Mouse (Mus musculus) midbrain, postnatal 0 days (tissue): ENCODE results near the gene Syce3. TPM values are rescaled to one million over a fixed set of nuclear protein-coding genes. Genes with fewer than 3 reads are reported as not detected.

Experiments used
- ATAC-seq: fragments of 200-750 bp; cut with Nextera tagmentation; 2 replicates; pipeline ENCODE4 v1.8.0; 2017; ENCODE audit warnings: moderate number of reproducible peaks, mild to moderate bottlenecking, moderate TSS enrichment, moderate library complexity; ENCODE audit not compliant: low FRiP score
- DNase-seq: peaks from one replicate; pipeline ENCODE4 v3.0.0-alpha.2; 2015; ENCODE audit warnings: low spot score
- H3K27ac ChIP-seq: fragments of 300-500 bp; sonication (generic); 2 replicates; pipeline ENCODE4 v1.5.1; 2014; ENCODE audit warnings: low read depth, mild to moderate bottlenecking, low read length, mixed read lengths
- H3K27me3 ChIP-seq: fragments of 300-500 bp; sonication (generic); 2 replicates; pipeline ENCODE4 v1.6.1; 2014; ENCODE audit warnings: low read length, control low read depth, mixed read lengths; ENCODE audit not compliant: insufficient read depth
- H3K36me3 ChIP-seq: fragments of 300-500 bp; sonication (generic); 2 replicates; pipeline ENCODE4 v1.6.1; 2014; ENCODE audit warnings: low read length, control low read depth, mixed read lengths; ENCODE audit not compliant: insufficient read depth
- H3K4me1 ChIP-seq: fragments of 300-500 bp; sonication (generic); 2 replicates; pipeline ENCODE4 v1.6.1; 2014; ENCODE audit warnings: mild to moderate bottlenecking, control low read depth, antibody characterized with exemption, low read length, mixed read lengths; ENCODE audit not compliant: insufficient read depth
- H3K4me2 ChIP-seq: fragments of 300-500 bp; sonication (generic); 2 replicates; pipeline ENCODE4 v1.6.1; 2014; ENCODE audit warnings: low read depth, mild to moderate bottlenecking, low read length, mixed read lengths; ENCODE audit not compliant: poor library complexity, severe bottlenecking
- H3K4me3 ChIP-seq: fragments of 300-500 bp; sonication (generic); 2 replicates; pipeline ENCODE4 v1.5.1; 2014; ENCODE audit warnings: low read depth, mild to moderate bottlenecking, low read length, moderate library complexity
- H3K9ac ChIP-seq: fragments of 300-500 bp; sonication (generic); replicated peaks from 2 replicates; pipeline ENCODE4 v1.6.1; 2014; ENCODE audit warnings: mild to moderate bottlenecking, low read length, moderate library complexity, mixed read lengths; ENCODE audit not compliant: poor library complexity, severe bottlenecking
- H3K9me3 ChIP-seq: fragments of 300-500 bp; sonication (generic); 2 replicates; pipeline ENCODE4 v1.6.1; 2016; ENCODE audit warnings: low read length, control low read depth
- CTCF ChIP-seq: IDR thresholded peaks from 2 replicates; pipeline ENCODE4 v1.5.1; 2016; ENCODE audit warnings: antibody characterized with exemption, mild to moderate bottlenecking
- WGBS: fragments of 180-500 bp; shearing (Covaris S2); extraction: QIAGEN DNeasy Blood & Tissue Kit; methylation state at CpG from one replicate; pipeline ENCODE4 v1.1.7; 2014; 5-methylcytosine and 5-hydroxymethylcytosine counted together
- polyA plus RNA-seq: library from polyadenylated mRNA; unstranded; fragments of >200 nt; fragmentation: Nextera tagmentation; extraction: Ambion mirVana; gene quantifications from 2 replicates; pipeline ENCODE4 v1.2.1, GENCODE M21; 2015
- total RNA-seq: library from RNA; depleted of rRNA; stranded (reverse); fragments of >200 nt; gene quantifications from 2 replicates; pipeline ENCODE4 v1.2.3, GENCODE M21; 2014

The Syce3 gene
- total and polyA plus RNA-seq, 2 experiments from 2014 or later: not detected

DNA sequence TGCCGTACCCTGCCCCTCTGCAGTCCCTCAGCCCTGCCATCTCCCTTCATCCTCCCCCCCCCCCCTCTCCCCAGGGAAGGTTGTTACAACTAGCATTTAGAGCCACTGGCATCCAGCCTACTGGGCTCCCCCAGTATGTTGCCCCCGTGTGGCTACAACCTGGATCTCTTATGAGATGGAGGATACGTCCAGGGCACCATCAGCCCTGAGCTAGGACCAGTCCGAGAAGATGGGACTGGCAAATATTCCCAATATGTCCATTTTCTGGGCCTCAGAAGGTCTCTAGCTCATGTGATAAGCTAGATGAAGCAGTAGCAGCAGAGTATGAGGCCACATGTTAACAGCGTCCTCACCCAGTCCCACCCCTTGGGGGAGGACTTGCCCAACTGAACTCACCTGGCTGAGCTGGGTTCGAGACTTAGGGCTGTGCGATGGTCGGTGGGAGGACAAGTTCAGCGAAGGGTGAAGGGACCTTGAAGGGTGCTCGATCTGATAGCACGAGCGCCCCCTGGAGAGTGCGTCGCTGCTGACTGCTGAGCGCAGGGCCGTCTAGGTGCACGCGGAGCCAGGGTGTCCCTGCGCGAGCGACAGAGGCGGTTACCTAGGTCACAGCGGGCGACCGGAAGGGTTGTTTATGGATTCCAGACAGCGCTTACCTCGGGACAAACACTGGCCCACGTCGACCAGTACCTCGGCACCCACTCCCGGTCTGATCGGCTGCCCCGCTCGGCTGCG is 37.1 kb downstream of the Syce3 start:
- H3K36me3 ChIP-seq: peaks cover 38% of the 10 kb centered on the region
- peak overlapping the region; percentile 84 for H3K4me2 ChIP-seq
- H3K9me3 ChIP-seq: no peaks in the 10 kb centered on the region
- peak; percentile 77 for DNase-seq
- peak overlapping the region; percentile 88 for H3K27ac ChIP-seq
- H3K4me3 ChIP-seq: peak overlapping the region; percentile 72
- H3K4me1 ChIP-seq: peaks cover 6% of the 10 kb centered on the region; the same call in 1 of the 2 replicates
- TF ChIP-seq CTCF: peak; percentile 68
- peaks cover 19% of the 10 kb centered on the region for H3K27me3 ChIP-seq
- 2% methylated on average over 35 of the region's 35 CpGs for WGBS
- peak overlapping the region; percentile 78 for H3K9ac ChIP-seq
- peak; percentile 80 for ATAC-seq

DNA sequence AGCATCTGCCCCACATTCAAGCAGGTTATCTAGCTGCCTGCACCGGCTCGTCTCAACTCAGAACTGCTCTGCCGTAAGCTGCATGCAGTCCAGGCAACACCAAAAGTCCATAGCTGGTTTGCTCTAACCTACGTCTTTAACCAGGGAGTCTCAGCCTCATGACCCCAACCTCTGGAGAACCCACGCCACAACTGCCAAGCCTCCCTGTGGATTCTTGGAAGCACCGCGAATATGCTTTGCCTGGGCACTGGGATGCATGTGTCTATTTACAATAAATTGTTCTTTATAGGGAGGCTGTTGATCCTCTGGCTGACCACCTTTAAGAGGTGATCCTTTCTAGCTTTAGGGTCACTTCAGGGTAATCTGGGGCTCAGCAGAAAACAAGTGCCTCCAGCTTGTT is 37.8 kb downstream of the Syce3 start:
- TF ChIP-seq CTCF: no peak
- Histone ChIP-seq H3K27me3 (peaks cover 13% of the 10 kb centered on the region), H3K4me2 (peak overlapping the region; percentile 84), H3K4me3 (peak overlapping the region; percentile 72; the same call in 1 of the 2 replicates), H3K27ac (peak overlapping the region; percentile 88), H3K9me3 (no peaks in the 10 kb centered on the region), H3K4me1 (peaks cover 6% of the 10 kb centered on the region; the same call in 1 of the 2 replicates), H3K9ac (peak overlapping the region; percentile 78), H3K36me3 (peaks cover 44% of the 10 kb centered on the region)
- DNase-seq: no peak
- no peak for ATAC-seq
- 82% methylated on average over 7 of the region's 7 CpGs for WGBS

GRCm38 (mm10) chr15:89372068-89372467 is 38.2 kb downstream of the Syce3 start:
- Histone ChIP-seq H3K9me3 (no peaks in the 10 kb centered on the region), H3K36me3 (peaks cover 49% of the 10 kb centered on the region), H3K27me3 (peaks cover 8% of the 10 kb centered on the region), H3K27ac (no peak overlapping the region), H3K4me2 (no peak overlapping the region), H3K4me1 (peaks cover 6% of the 10 kb centered on the region; the same call in 1 of the 2 replicates), H3K4me3 (no peak overlapping the region), H3K9ac (no peak overlapping the region)
- TF ChIP-seq CTCF: no peak
- ATAC-seq: no peak
- WGBS: 90% methylated on average over 13 of the region's 13 CpGs
- DNase-seq: no peak

DNA sequence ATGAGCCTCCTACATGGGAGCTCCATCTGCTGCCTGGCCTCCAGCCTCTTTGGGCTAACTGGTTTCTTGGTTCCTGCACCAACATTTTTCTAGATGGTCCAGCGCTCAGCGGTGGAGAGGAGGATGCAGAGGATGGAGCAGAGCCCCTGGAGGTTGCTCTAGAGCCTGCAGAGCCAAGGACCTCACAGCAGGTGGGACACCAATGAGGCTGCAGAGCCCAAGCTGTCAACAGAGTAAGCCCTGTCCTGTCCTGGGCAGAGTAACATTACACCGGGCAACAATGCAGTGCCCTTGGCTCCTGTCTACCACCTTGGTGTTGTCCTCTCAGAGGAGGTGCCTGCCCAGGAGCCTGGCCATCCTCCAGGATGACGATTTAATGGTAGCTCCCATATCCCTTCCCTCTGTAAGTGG is 45.2 kb downstream of the Syce3 start:
- H3K4me3 ChIP-seq: no peak overlapping the region
- WGBS: 94% methylated on average over 4 of the region's 4 CpGs
- H3K9me3 ChIP-seq: no peaks in the 10 kb centered on the region
- H3K9ac ChIP-seq: no peak overlapping the region
- peaks cover 85% of the 10 kb centered on the region for H3K36me3 ChIP-seq
- ATAC-seq (0 out of 2 replicates have a peak, but pooled peaks have one; percentile 16), DNase-seq (no peak)
- H3K27ac ChIP-seq: no peak overlapping the region
- no peaks in the 10 kb centered on the region for H3K27me3 ChIP-seq
- H3K4me1 ChIP-seq: no peaks in the 10 kb centered on the region
- no peak overlapping the region for H3K4me2 ChIP-seq
- no peak for TF ChIP-seq CTCF

GRCm38 (mm10) chr15:89363051-89363450 is 47.3 kb downstream of the Syce3 start:
- H3K4me2 ChIP-seq: no peak overlapping the region
- H3K4me3 ChIP-seq: no peak overlapping the region
- peaks cover 66% of the 10 kb centered on the region for H3K36me3 ChIP-seq
- no peaks in the 10 kb centered on the region for H3K27me3 ChIP-seq
- no peaks in the 10 kb centered on the region for H3K4me1 ChIP-seq
- H3K9me3 ChIP-seq: no peaks in the 10 kb centered on the region
- ATAC-seq (no peak), DNase-seq (no peak)
- H3K27ac ChIP-seq: no peak overlapping the region
- no peak overlapping the region for H3K9ac ChIP-seq
- WGBS: 93% methylated on average over 7 of the region's 7 CpGs
- no peak for TF ChIP-seq CTCF

DNA sequence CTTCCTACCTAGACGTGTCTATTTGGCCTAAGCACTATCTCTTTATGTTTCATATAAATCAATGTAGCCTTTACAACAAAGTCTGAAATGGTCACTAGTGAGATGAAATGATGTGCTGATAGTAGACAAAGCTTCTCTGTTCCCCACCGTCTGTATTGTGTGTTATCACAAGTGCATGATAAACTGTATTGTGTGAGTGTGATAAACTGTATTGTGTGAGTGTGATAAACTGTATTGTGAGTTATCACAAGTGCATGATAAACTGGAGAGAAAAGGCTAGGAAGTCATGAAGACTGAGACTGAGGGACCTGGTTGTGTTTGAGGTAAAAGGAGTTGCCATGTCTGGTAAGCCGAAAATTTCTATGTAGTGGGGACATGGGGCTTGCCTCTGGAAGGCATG is 51.5 kb downstream of the Syce3 start:
- H3K4me1 ChIP-seq: peaks cover 5% of the 10 kb centered on the region; the same call in 1 of the 2 replicates
- H3K36me3 ChIP-seq: peaks cover 28% of the 10 kb centered on the region
- no peak overlapping the region for H3K4me2 ChIP-seq
- no peak for DNase-seq
- no peak overlapping the region for H3K9ac ChIP-seq
- H3K27ac ChIP-seq: no peak overlapping the region
- ATAC-seq: no peak
- no peaks in the 10 kb centered on the region for H3K9me3 ChIP-seq
- H3K4me3 ChIP-seq: no peak overlapping the region
- H3K27me3 ChIP-seq: no peaks in the 10 kb centered on the region
- 87% methylated on average over 3 of the region's 3 CpGs for WGBS
- no peak for TF ChIP-seq CTCF
